Mouse (Mus musculus) adrenal gland, adult 8-10 months (tissue): ENCODE measurements at regions not wholly inside any gene's neighbourhood (a gene's known extent, or its start where the extent isn't known, plus 50 kb on each side); places are given as distances from the start of the nearest gene placed in this dataset.

ENCODE experiments used
- DNase-seq: peaks from one replicate; pipeline ENCODE4 v3.0.0; 2022

- DNase-seq = no peak
Measured at GRCm38 (mm10) chr1:33040740-33041139, 493.6 kb upstream of the Gm5415 start.

DNA sequence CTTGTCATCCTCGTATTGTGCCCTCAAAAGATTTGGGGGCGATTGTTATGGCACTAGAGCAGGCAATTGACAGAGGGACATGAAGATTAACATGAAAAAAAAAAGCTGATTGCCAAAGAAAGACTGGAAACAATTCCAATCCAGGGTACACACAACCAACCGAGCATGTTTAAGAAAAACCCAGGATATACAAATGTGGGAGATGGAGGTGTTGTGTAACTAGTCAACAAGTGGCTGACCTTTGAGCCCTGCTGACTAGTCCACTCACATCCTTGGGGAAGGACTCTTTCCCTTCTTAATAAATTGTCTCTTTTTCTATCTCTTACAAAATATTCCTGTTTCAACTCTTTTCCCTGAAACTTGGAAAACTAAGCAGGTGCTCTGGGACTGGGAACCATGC is 484.9 kb upstream of the Gm5415 start:
- DNase-seq = no peak

DNA sequence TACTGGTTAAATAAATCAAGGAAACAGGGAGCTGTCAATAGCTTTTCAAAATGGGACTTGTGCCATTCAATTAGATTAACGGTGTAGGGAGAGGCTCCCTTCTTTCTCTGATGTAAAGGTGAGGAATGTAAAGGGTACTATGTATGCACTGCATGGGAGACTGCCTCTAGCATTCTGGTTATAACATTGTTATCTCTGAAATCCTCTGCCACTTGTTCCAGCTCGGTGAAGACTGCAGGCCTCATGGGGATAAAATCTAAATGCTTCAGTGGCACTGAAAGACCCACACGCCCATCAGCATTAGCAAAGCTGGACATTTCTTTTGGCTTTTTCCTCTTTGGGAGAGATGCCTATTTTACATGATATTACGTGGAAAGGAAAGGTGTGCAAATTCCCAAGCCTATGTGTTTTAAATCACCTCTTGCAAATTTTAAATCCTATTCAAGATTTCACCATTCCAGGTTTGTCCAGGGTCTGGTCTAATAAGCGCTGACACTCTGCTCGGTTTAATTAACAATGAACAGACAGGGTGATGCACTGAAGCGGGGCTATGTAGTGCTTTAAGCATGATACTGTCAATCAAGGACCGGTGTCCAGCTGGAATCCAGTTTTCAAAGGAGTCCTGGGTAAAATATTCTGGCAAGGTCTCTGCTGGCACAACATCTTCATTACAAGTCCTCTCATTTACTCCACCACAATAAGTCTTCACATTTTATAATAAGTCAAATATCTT is 479.8 kb upstream of the Gm5415 start:
- DNase-seq = no peak

DNA sequence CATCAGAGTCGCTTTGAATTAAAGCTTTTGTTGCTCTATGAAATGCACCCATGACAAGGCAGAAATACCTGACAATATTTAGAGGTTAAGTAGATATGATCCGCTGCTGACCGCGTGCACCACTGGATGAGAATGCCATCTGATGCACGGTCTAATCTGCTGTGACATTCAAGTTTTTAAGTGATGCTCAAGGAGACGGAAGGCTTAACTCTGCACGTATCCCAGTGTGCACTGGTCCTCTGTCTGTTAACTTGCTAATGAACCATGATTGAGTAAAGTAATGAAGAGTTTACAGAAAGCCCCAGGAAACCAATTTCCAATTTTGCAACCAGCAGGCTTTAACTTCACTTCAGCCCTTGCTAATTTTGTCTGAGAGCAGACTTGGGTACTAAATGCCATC is 478.3 kb upstream of the Gm5415 start:
- DNase-seq = no peak

DNA sequence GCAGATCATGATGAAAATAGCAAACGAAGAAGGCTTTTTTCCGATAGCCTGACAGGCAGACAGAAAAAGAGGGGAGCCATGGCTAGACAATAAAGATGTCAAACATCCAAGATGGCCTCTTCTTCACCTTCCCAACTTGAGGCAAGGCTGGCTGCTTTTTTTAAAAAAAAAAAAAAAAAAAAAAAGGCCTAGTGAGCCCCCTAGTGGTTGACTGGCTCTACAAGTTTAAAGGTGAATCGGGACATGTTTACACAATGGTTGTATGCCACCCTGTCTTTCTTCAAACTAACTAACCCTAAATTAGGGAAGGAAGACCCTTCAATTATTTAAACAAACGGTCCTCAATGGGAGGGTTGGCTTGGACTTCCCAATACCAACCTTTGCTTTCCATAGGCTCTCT is 475.8 kb upstream of the Gm5415 start:
- DNase-seq = no peak

- DNase-seq = no peak
Measured at GRCm38 (mm10) chr1:33003992-33004391, 456.9 kb upstream of the Gm5415 start.

GRCm38 (mm10) chr1:32964957-32965356 is 417.9 kb upstream of the Gm5415 start:
- no peak for DNase-seq

DNA sequence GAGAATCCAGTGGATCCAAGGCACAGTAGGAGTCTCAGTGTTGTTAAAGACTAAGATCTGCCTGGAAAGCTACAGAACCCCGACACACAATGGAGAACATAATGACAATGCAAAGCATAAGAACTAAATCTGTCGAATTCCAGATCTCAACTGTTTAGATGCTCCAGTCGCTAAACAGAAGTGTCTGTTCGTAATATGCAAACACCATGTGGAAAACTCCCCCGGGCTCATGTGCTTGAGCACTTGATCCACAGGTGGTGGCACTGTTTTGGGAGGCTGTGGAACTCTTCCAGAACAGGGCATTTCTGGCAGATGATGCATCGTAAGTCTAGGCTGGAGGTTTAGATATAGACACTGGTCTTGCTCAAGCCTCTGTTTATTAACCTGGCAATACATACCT is 412.2 kb upstream of the Gm5415 start:
- DNase-seq = no peak

GRCm38 (mm10) chr1:32946254-32946653 is 399.2 kb upstream of the Gm5415 start:
- no peak for DNase-seq

DNA sequence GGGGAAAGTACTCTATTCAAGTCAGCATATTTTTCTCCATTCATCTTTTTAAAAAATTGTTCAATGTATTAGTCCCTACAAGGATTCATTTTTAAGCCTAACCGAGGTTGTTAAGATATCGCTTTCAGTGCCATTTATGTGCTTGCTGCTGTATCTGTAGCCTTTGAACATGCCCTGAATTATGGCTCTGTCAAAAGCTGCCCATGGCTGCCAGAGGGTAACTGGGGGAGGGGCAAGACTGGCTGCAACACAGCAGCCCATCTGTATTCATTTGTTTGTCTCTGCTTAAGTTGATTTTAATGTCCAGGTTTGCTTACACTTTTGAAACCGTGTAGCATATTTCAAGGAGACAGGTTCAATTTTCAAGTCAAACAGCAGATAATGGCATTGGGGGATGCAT is 383.3 kb upstream of the Gm5415 start:
- peak; percentile 1 for DNase-seq

DNA sequence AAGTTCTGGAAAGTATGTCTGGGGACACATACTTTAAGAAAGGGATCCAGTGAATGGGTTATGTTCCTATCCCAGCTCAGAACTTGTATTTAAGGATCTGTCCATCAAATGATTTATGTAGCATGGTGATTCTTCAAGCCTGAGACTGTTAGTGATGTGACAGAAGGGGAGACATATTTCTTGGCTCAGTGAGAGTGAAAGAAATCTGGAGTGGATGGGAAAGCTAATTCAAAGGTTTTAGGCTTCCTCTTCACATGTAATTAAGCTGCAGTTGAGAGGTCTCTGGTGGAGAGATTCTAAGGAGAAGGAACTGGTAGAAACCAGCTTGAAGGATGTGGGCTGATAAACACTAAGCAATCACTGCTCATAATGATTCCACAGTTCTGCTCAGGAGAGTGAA is 355.3 kb upstream of the Gm5415 start:
- DNase-seq = no peak

DNA sequence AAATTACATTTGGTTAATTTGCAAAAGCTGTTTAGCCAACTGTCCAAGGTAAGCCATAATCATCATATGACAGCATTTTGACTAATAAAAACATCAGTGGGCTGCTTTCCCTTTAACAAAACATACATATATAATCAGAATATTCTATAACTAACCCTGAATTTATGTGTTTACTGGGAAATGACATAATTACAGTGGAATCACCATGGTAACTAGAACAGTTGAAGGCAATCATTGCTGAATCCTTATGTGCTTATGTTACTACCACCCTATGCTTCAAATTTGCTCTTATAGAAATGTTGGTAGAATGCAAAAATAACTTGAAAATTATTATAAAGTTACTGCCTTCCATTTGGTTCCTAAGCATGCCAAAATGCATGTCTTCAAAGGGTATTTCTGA is 340.6 kb upstream of the Gm5415 start:
- no peak for DNase-seq

GRCm38 (mm10) chr1:32872920-32873319 is 325.8 kb upstream of the Gm5415 start:
- DNase-seq = no peak

GRCm38 (mm10) chr1:32866111-32866510 is 319.0 kb upstream of the Gm5415 start:
- peak; percentile 47 for DNase-seq

- DNase-seq = no peak
Measured at GRCm38 (mm10) chr1:32858040-32858439, 310.9 kb upstream of the Gm5415 start.
